15 mouse cellular contexts compared by ENCODE assay signal in genomic region chr6:146946327-146947029, GRCm38 (mm10). TPM values are rescaled to one million over a fixed set of nuclear protein-coding genes. Genes with fewer than 3 reads are reported as not detected.
A peak's percentile ranks its signal among the peaks of the same experiment; 100 is the strongest.
DNase-seq lines count a peak whose midpoint lies in the region; ATAC-seq and TF ChIP-seq lines count a peak whose summit lies in the region.
"Had no signal": no experiment of that assay in that cellular context is flagged by ENCODE, and none has a peak within 500 bp of the region (broad histone marks: within the 10 kb centered on the region; RNA-seq: fewer than 3 reads in every experiment).

No protein-coding gene starts in this region.

- WGBS in heart, embryonic 13.5 days, result 43% methylated on average over 6 of the region's 6 CpGs
- WGBS in heart, embryonic 16.5 days, result 54% methylated on average over 6 of the region's 6 CpGs
- 63% methylated on average over 6 of the region's 6 CpGs for WGBS in lung, postnatal 0 days

- H3K4me2 ChIP-seq in heart, embryonic 13.5 days, result 0 out of 2 replicates have a peak overlapping the region, but pooled peaks have one; percentile 7
- H3K4me2 ChIP-seq in heart, embryonic 16.5 days (ENCODE audit: low read depth, low read length), result no peak overlapping the region
- no peak overlapping the region for H3K4me2 ChIP-seq in lung, postnatal 0 days (replicated peaks; ENCODE audit: low read depth, low read length)
- H3K4me2 ChIP-seq: hindbrain, embryonic 14.5 days had no signal

- H3K4me1 ChIP-seq in heart, embryonic 13.5 days, result peaks cover 85% of the 10 kb centered on the region
- peaks cover 43% of the 10 kb centered on the region for H3K4me1 ChIP-seq in heart, embryonic 16.5 days (ENCODE audit: control insufficient read depth, insufficient read depth, low read length)
- peaks cover 11% of the 10 kb centered on the region for H3K4me1 ChIP-seq in lung, postnatal 0 days (ENCODE audit: insufficient read depth, low read depth, low read length)

- no peaks in the 10 kb centered on the region for H3K36me3 ChIP-seq in heart, embryonic 13.5 days
- H3K36me3 ChIP-seq in heart, embryonic 16.5 days (ENCODE audit: control insufficient read depth, insufficient read depth), result no peaks in the 10 kb centered on the region
- H3K36me3 ChIP-seq in lung, postnatal 0 days (ENCODE audit: insufficient read depth, low read length), result no peaks in the 10 kb centered on the region

- no peaks in the 10 kb centered on the region for H3K27me3 ChIP-seq in heart, embryonic 13.5 days (replicated peaks)
- no peaks in the 10 kb centered on the region for H3K27me3 ChIP-seq in heart, embryonic 16.5 days (ENCODE audit: control insufficient read depth, insufficient read depth, low read length)
- no peaks in the 10 kb centered on the region for H3K27me3 ChIP-seq in lung, postnatal 0 days (replicated peaks; ENCODE audit: insufficient read depth, low read length)

- intact Hi-C loops in heart, postnatal 36 days (cut with DNase I), result loop anchor here (5.0 kb wide), 1 partner anchor 34 kb away; no protein-coding TSS in a partner anchor

- H3K4me3 ChIP-seq in heart, embryonic 13.5 days, result no peak overlapping the region
- H3K4me3 ChIP-seq in heart, embryonic 16.5 days (ENCODE audit: low read length), result no peak overlapping the region
- H3K4me3 ChIP-seq in lung, postnatal 0 days (ENCODE audit: low read depth, low read length), result no peak overlapping the region

- TF ChIP-seq CTCF in lung, postnatal 0 days (IDR thresholded peaks at IDR 0.05), result no peak

- 0 out of 2 replicates have a peak overlapping the region, but pooled peaks have one; percentile 33 for H3K9ac ChIP-seq in heart, embryonic 13.5 days
- H3K9ac ChIP-seq in heart, embryonic 16.5 days (ENCODE audit: low read length), result no peak overlapping the region
- H3K9ac ChIP-seq in lung, postnatal 0 days (replicated peaks; ENCODE audit: low read depth), result no peak overlapping the region
- H3K9ac ChIP-seq: hindbrain, embryonic 14.5 days had no signal

- no peak for TF ChIP-seq EP300 in lung, postnatal 0 days (IDR thresholded peaks at IDR 0.05)

- no peak for ATAC-seq in heart, embryonic 13.5 days (ENCODE audit: extremely low read depth, insufficient number of reproducible peaks, low FRiP score, low TSS enrichment)
- no peak for ATAC-seq in heart, embryonic 16.5 days (replicated peaks; ENCODE audit: extremely low read depth, insufficient read depth, low FRiP score)
- ATAC-seq in megakaryocyte-erythroid progenitor cell, adult 5-6 weeks (replicated peaks; ENCODE audit: low FRiP score, low TSS enrichment, poor library complexity, severe bottlenecking), result peak; percentile 43
- ATAC-seq in lung, postnatal 0 days, result no peak

- no peak for DNase-seq in heart, postnatal 36 days
- peak; percentile 39 to 65 for DNase-seq in kidney, postnatal 36 days
- DNase-seq in thymus, postnatal 10 days (ENCODE audit: low spot score in 2 of 2), result no peak
- no peak for DNase-seq in lung, postnatal 0 days (ENCODE audit: low spot score)
- DNase-seq in natural killer cell, adult 2 months (ENCODE audit: low spot score in 2 of 2), result no peak
- DNase-seq: adrenal gland, postnatal 10 days; lung, postnatal 14 days; thymus, postnatal 36 days had no signal

- H3K9me3 ChIP-seq in heart, embryonic 13.5 days, result no peaks in the 10 kb centered on the region
- no peaks in the 10 kb centered on the region for H3K9me3 ChIP-seq in heart, embryonic 16.5 days (replicated peaks; ENCODE audit: control insufficient read depth, low read length)
- no peaks in the 10 kb centered on the region for H3K9me3 ChIP-seq in lung, postnatal 0 days (ENCODE audit: low read length)

- H3K27ac ChIP-seq in heart, embryonic 13.5 days (replicated peaks), result peak overlapping the region; percentile 63
- peak overlapping the region; percentile 43 for H3K27ac ChIP-seq in heart, embryonic 16.5 days (ENCODE audit: low read length)
- H3K27ac ChIP-seq in lung, postnatal 0 days (ENCODE audit: low read length), result no peak overlapping the region
- H3K27ac ChIP-seq: hindbrain, embryonic 14.5 days had no signal

RNA-seq across cellular contexts. Expression of gene 1700034J05Rik, which starts 7.7 kb away (rescaled TPM):
- polyA plus RNA-seq in heart, embryonic 13.5 days (2015; fragmentation: Nextera tagmentation; extraction: Ambion mirVana), result 0.04 and 0.18 TPM in 2 replicates
- total RNA-seq in heart, postnatal 36 days (2021), result not detected
- 0.09 and 0.12 TPM in 2 replicates for polyA plus RNA-seq in heart, embryonic 16.5 days (2015; fragmentation: Nextera tagmentation; extraction: Ambion mirVana)
- not detected in 2 replicates for total RNA-seq in megakaryocyte-erythroid progenitor cell, adult 5-6 weeks (2014; fragmentation: Nextera tagmentation)
- total RNA-seq in megakaryocyte-erythroid progenitor cell, adult 5-6 weeks (2017), result not detected in 2 replicates
- 0.13 and 0.17 TPM in 2 replicates for polyA plus RNA-seq in lung, postnatal 0 days (2015; fragmentation: Nextera tagmentation; extraction: Ambion mirVana)
- total RNA-seq: adrenal gland, postnatal 10 days; layer of hippocampus, adult 8-10 months; left cerebral cortex, postnatal 36 days; neutrophil, adult 5-6 weeks had no signal

RNA-seq across cellular contexts. Expression of gene Ppfibp1, which starts 58.2 kb away (rescaled TPM):
- polyA plus RNA-seq in heart, embryonic 13.5 days (2015; fragmentation: Nextera tagmentation; extraction: Ambion mirVana), result 47.0 and 48.6 TPM in 2 replicates
- total RNA-seq in heart, postnatal 36 days (2021), result 100 to 1,000 TPM; 111 to 115 TPM
- 47.9 and 49.8 TPM in 2 replicates for polyA plus RNA-seq in heart, embryonic 16.5 days (2015; fragmentation: Nextera tagmentation; extraction: Ambion mirVana)
- 1.2 and 6.5 TPM in 2 replicates for total RNA-seq in megakaryocyte-erythroid progenitor cell, adult 5-6 weeks (2014; fragmentation: Nextera tagmentation)
- total RNA-seq in megakaryocyte-erythroid progenitor cell, adult 5-6 weeks (2017), result 6.1 and 11.4 TPM in 2 replicates
- polyA plus RNA-seq in lung, postnatal 0 days (2015; fragmentation: Nextera tagmentation; extraction: Ambion mirVana), result 50.5 and 53.5 TPM in 2 replicates

Comparison
In these comparisons a context has a peak if more than half of its experiments do, and no peak if none do; other contexts are left out.
1. DNase-seq: peak in kidney, postnatal 36 days (2 of 2); none in heart, postnatal 36 days (0 of 2), thymus, postnatal 10 days (0 of 2), lung, postnatal 0 days (single experiment) and natural killer cell, adult 2 months (0 of 2).